Mouse (Mus musculus) frontal cortex, adult (tissue): ENCODE measurements around the gene Hs3st4.
A peak's percentile ranks its signal among the peaks of the same experiment; 100 is the strongest.

Experiments
- ATAC-seq: cut with Nextera tagmentation; 2 replicates; pipeline ENCODE4 v1.9.2; 2017; ENCODE audit warnings: mild to moderate bottlenecking, moderate library complexity, mixed read lengths; ENCODE audit not compliant: low TSS enrichment

Hs3st4 gene

GRCm38 (mm10) chr7:124347218-124348017 is 364.7 kb downstream of the Hs3st4 start:
- 0 out of 2 replicates have a peak, but pooled peaks have one; percentile 50 for ATAC-seq

- no peak for ATAC-seq
These were observed 371.4 kb downstream of the Hs3st4 start for GRCm38 (mm10) chr7:124354035-124354434.

DNA sequence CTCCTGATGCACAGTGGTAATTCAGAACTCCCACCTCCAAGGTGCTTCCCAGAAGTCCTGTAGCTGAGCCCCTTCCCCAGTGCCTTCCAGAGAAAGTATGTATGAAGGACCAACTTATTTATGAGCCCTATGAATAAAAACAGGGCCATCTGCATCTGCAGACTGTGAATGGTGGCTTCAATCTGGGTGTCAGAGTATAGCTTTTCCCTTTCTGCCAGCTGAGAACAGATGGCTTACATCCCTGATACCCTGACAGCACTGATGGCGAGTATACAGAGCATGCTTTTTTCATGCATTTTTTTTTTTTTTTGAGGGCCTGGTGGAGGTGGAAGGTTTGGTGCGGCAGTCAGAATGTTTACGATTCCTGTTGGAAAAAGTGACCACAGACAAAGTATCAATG is 375.4 kb downstream of the Hs3st4 start:
- ATAC-seq: peak; percentile 67; the same call in 1 of the 2 replicates

DNA sequence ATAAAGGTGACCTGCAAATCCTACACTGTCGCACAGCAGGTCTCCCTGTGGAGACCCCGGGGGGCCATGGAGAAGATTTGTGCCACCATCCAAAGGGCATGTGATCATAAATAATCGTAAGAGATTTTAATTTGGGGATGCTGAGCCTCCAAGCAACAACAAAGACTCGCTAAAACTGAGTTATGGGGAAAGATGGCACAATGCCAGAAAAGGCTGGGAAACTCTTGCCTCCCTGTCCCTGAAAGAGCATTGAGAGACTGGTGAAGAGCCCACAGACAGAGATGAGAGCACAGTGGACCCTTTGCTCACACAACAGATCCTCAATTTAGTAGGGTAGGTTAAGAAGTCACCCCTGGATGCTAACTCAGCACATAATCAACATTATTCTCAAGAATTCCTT is 377.2 kb downstream of the Hs3st4 start:
- no peak for ATAC-seq

DNA sequence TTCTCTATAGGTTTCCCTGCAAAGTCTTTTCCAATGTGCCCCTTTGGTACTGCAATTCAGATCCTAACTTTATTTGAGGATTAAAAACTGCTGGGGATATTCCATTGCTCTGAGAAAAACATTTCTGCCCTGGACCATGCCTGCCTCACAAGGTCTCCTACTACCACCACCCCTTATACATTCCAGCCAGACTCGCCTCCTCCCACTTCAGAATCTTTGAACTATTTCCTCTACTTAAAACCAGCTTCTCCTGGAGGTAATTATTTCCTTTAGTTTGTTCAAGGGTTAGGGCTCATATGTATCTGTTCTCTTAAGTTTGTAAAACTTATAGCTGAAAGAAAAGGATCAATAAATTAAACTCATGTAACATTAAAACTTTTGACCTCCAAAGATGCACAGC is 389.6 kb downstream of the Hs3st4 start:
- no peak for ATAC-seq

DNA sequence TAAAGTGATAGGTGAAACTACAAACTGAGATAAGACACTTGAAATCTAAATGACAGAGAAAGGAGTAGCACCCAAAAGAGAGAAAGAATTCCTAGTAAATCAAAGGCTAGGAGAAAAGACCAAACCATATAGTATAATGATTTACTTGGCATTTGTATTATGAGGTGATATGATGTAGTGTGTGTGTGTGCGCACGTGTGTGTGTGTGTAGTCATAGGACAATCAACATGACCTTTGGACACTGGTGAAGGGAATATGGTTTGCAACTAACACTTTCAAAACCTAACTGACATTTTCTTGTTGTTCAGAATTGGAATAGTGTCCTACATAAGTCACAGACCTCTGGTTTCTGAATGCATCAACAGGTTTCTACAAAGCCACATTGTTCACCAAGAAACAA is 390.0 kb downstream of the Hs3st4 start:
- ATAC-seq: no peak

DNA sequence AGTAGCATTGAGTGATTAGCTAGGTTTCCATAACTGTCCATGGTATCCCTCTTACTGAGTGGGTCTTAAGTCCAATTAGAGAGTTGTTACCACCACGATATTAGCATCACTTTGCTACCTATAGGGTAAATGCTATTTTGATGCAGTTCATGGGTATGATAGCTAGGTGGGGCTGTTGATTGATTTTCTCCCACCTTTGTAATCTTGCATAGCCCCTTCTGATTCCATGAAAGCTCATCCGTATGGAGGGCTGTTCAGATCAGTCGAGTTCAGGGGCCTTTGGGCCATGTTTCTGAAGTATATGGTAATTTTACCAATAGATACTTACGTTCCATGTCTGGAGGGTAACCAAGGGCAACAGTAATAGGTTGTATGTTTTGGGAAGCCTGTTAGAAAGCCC is 400.8 kb downstream of the Hs3st4 start:
- ATAC-seq: peak; percentile 50; the same call in 1 of the 2 replicates

GRCm38 (mm10) chr7:124399184-124399583 is 416.5 kb downstream of the Hs3st4 start:
- ATAC-seq: no peak

GRCm38 (mm10) chr7:124426951-124427350 is 444.3 kb downstream of the Hs3st4 start:
- no peak for ATAC-seq
